Mouse (Mus musculus) CH12.LX (cell line): ENCODE results near the gene Ldlrad3. TPM values are rescaled to one million over a fixed set of nuclear protein-coding genes. Genes with fewer than 3 reads are reported as not detected.

Experiments
- DNase-seq: peaks from one replicate; pipeline ENCODE4 v3.0.0-alpha.2; 2013; ENCODE audit errors: extremely low read depth
- H3K27ac ChIP-seq: 2 replicates; pipeline ENCODE4 v1.5.1; 2012; ENCODE audit warnings: low read depth, mild to moderate bottlenecking, control low read depth, moderate library complexity; ENCODE audit not compliant: insufficient read depth
- H3K27me3 ChIP-seq: replicated peaks from 2 replicates; pipeline ENCODE3; 2012; ENCODE audit warnings: inconsistent platforms
- H3K36me3 ChIP-seq, 2 experiments: replicated peaks in 1 of 2; 2 replicates each; pipeline versions ENCODE3 to v1.6.1; 2012; ENCODE audit warnings: inconsistent platforms in 1 of 2, low read length in 1 of 2, mild to moderate bottlenecking in 1 of 2, mixed read lengths in 1 of 2, moderate library complexity in 1 of 2; ENCODE audit not compliant: control insufficient read depth in 1 of 2, insufficient read depth in 1 of 2
- H3K4me1 ChIP-seq, 2 experiments: 2 replicates each; pipeline ENCODE4 v1.6.1; 2012; ENCODE audit warnings: inconsistent platforms in 1 of 2, moderate library complexity in 1 of 2; ENCODE audit not compliant: insufficient read depth in 2 of 2, control insufficient read depth in 1 of 2
- H3K4me2 ChIP-seq: 2 replicates; pipeline ENCODE4 v1.6.1; 2012; ENCODE audit warnings: low read depth, mild to moderate bottlenecking, control low read depth; ENCODE audit not compliant: poor library complexity, insufficient read depth, severe bottlenecking
- H3K4me3 ChIP-seq, 3 experiments: fragments of 150-350 bp in 1 of 3; sonication (generic) in 1 of 3; replicated peaks in 1 of 3; 2 replicates each; pipeline versions ENCODE3 to v1.5.1; 2011 to 2012; ENCODE audit warnings: low read depth in 2 of 3, low read length in 2 of 3, mild to moderate bottlenecking in 2 of 3, moderate library complexity in 2 of 3, control low read depth in 1 of 3, improper control_type of control experiment in 1 of 3, inconsistent platforms in 1 of 3, mixed read lengths in 1 of 3; ENCODE audit not compliant: poor library complexity in 1 of 3
- H3K79me2 ChIP-seq: replicated peaks from 2 replicates; pipeline ENCODE4 v1.6.1; 2012; ENCODE audit warnings: mild to moderate bottlenecking, moderate library complexity; ENCODE audit not compliant: control insufficient read depth, poor library complexity, insufficient read depth, severe bottlenecking; ENCODE audit errors: extremely low read depth
- H3K9ac ChIP-seq: 2 replicates; pipeline ENCODE4 v1.6.1; 2012; ENCODE audit warnings: low read depth, mild to moderate bottlenecking, control low read depth, moderate library complexity; ENCODE audit not compliant: insufficient read depth
- H3K9me3 ChIP-seq: replicated peaks from 2 replicates; pipeline ENCODE3; 2012; ENCODE audit warnings: low read length, inconsistent platforms, mixed read lengths
- CHD1 ChIP-seq: IDR thresholded peaks from 2 replicates; pipeline ENCODE4 v1.6.1; 2012; ENCODE audit warnings: low read depth, low read length, improper control_type of control experiment, inconsistent platforms
- E2F4 ChIP-seq: IDR thresholded peaks from 2 replicates; pipeline ENCODE4 v1.6.1; 2011; ENCODE audit warnings: low read depth, low read length, improper control_type of control experiment; ENCODE audit not compliant: insufficient replicate concordance
- ELF1 ChIP-seq: IDR thresholded peaks from 2 replicates; pipeline ENCODE4 v1.6.1; 2014; ENCODE audit warnings: low read depth, mild to moderate bottlenecking, inconsistent platforms, low read length, improper control_type of control experiment
- EP300 ChIP-seq: IDR thresholded peaks from 2 replicates; pipeline ENCODE4 v1.6.1; 2011; ENCODE audit warnings: low read length, improper control_type of control experiment
- GABPA ChIP-seq: IDR thresholded peaks from 2 replicates; pipeline ENCODE4 v1.6.1; 2012; ENCODE audit warnings: low read depth, low read length, improper control_type of control experiment, inconsistent platforms; ENCODE audit not compliant: insufficient replicate concordance
- IRF4 ChIP-seq: IDR thresholded peaks from 2 replicates; pipeline ENCODE4 v1.6.1; 2014; ENCODE audit warnings: low read depth, mild to moderate bottlenecking, inconsistent platforms, low read length, improper control_type of control experiment
- JUN ChIP-seq: IDR thresholded peaks from 2 replicates; pipeline ENCODE4 v1.6.1; 2011; ENCODE audit warnings: low read depth, mild to moderate bottlenecking, low read length, improper control_type of control experiment, moderate library complexity; ENCODE audit not compliant: insufficient read depth
- JUND ChIP-seq: conservative IDR thresholded peaks from 2 replicates; pipeline ENCODE4 v1.6.1; 2011; ENCODE audit warnings: low read depth, low read length, improper control_type of control experiment
- KAT2A ChIP-seq: IDR thresholded peaks from 2 replicates; pipeline ENCODE4 v1.6.1; 2012; ENCODE audit warnings: low read length, improper control_type of control experiment, inconsistent platforms; ENCODE audit not compliant: insufficient replicate concordance
- MAZ ChIP-seq: IDR thresholded peaks from 2 replicates; pipeline ENCODE4 v1.6.1; 2012; ENCODE audit warnings: low read depth, mild to moderate bottlenecking, inconsistent platforms, low read length, improper control_type of control experiment, moderate library complexity
- MXI1 ChIP-seq: IDR thresholded peaks from 2 replicates; pipeline ENCODE4 v1.6.1; 2011; ENCODE audit warnings: mild to moderate bottlenecking, low read depth, low read length, improper control_type of control experiment
- MYC ChIP-seq: IDR thresholded peaks from 2 replicates; pipeline ENCODE4 v1.6.1; 2011; ENCODE audit warnings: low read depth, mild to moderate bottlenecking, improper control_type of control experiment, low read length
- NRF1 ChIP-seq: IDR thresholded peaks from 2 replicates; pipeline ENCODE4 v1.6.1; 2014; ENCODE audit warnings: low read depth, mild to moderate bottlenecking, inconsistent platforms, low read length, improper control_type of control experiment, moderate library complexity
- PAX5 ChIP-seq: IDR thresholded peaks from 2 replicates; pipeline ENCODE4 v1.6.1; 2012; ENCODE audit warnings: low read length, inconsistent platforms, mixed read lengths
- POLR2AphosphoS2 ChIP-seq: IDR thresholded peaks from 2 replicates; pipeline ENCODE4 v1.6.1; 2011; ENCODE audit warnings: low read depth, low read length, improper control_type of control experiment
- SMC3 ChIP-seq: IDR thresholded peaks from 2 replicates; pipeline ENCODE4 v1.6.1; 2011; ENCODE audit warnings: low read depth, low read length, improper control_type of control experiment
- TBP ChIP-seq: conservative IDR thresholded peaks from 2 replicates; pipeline ENCODE4 v1.6.1; 2011; ENCODE audit warnings: low read depth, low read length, improper control_type of control experiment
- TCF12 ChIP-seq: IDR thresholded peaks from 2 replicates; pipeline ENCODE4 v1.6.1; 2014; ENCODE audit warnings: low read depth, mild to moderate bottlenecking, inconsistent platforms, low read length, improper control_type of control experiment
- USF1 ChIP-seq: IDR thresholded peaks from 2 replicates; pipeline ENCODE4 v1.6.1; 2014; ENCODE audit warnings: low read depth, mild to moderate bottlenecking, inconsistent platforms, low read length, improper control_type of control experiment
- ZC3H11A ChIP-seq: IDR thresholded peaks from 2 replicates; pipeline ENCODE4 v1.6.1; 2012; ENCODE audit warnings: low read depth, mild to moderate bottlenecking, inconsistent platforms, low read length, improper control_type of control experiment
- ZNF384 ChIP-seq: IDR thresholded peaks from 2 replicates; pipeline ENCODE4 v1.6.1; 2012; ENCODE audit warnings: low read depth, low read length, improper control_type of control experiment, inconsistent platforms
- dilution Hi-C: fragments of 300-500 bp; cut with MboI; formaldehyde crosslinking; loops from 2 replicates; pipeline ENCODE4 v1.14.3; 2020; ENCODE audit warnings: low sequenced_read_pairs; ENCODE audit not compliant: extremely low pct_unique_long_range_greater_than_20kb, extremely low pct_ligation_motif_present
- in situ Hi-C: fragments of 300-500 bp; cut with MboI; formaldehyde crosslinking; loops from 3 replicates; pipeline ENCODE4 v1.14.3; 2019; ENCODE audit warnings: low sequenced_read_pairs, low pct_ligation_motif_present, low pct_unique_long_range_greater_than_20kb, mixed read lengths
- polyA plus RNA-seq: library from polyadenylated mRNA; unstranded; fragments of >175 nt; gene quantifications from 2 replicates; pipeline ENCODE4 v1.2.1, GENCODE M21; 2012; ENCODE audit warnings: low read depth; ENCODE audit not compliant: insufficient read length
- total RNA-seq, 2 experiments: library from RNA; depleted of rRNA; stranded (reverse); fragments of 300-350 nt in 1 of 2; fragments of >200 nt in 1 of 2; gene quantifications; 2 replicates each; pipeline ENCODE4 v1.2.3; 2012 to 2014

Ldlrad3 gene
- total and polyA plus RNA-seq, 3 experiments, result 0.30 to 2.7 (median 2.1) TPM

DNA sequence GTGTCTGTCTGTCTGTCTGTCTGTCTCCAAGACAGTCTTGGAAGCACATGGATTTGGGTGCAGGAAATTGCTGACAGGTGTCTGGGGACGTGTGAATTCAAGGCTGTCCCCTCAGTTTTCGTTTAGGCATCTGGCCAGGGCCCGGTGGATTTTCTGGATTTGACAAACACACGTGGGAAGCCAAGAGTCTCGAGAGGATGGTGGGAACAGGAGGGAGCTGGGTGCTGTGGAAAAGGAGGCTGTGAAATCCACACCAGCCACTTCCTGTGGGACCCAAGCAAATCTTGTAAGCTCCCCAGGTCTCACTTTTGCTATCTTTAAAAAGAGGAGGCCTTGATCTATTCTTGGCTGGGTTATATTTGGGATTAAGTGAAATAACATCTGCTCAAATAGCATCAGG, 42.1 kb upstream of the Ldlrad3 start:
- no peak overlapping the region for H3K4me2 ChIP-seq
- H3K27me3 ChIP-seq, result no peaks in the 10 kb centered on the region
- H3K79me2 ChIP-seq, result no peaks in the 10 kb centered on the region
- TF ChIP-seq ZC3H11A, result no peak
- no peak for TF ChIP-seq ZNF384
- TF ChIP-seq EP300, result no peak
- TF ChIP-seq KAT2A, result no peak
- TF ChIP-seq NRF1, result no peak
- TF ChIP-seq TBP, result no peak
- no peak for TF ChIP-seq GABPA
- TF ChIP-seq PAX5, result no peak
- no peak for TF ChIP-seq CHD1
- TF ChIP-seq SMC3, result no peak
- no peak for TF ChIP-seq MAZ
- no peak for TF ChIP-seq JUN
- no peak for TF ChIP-seq USF1
- no peak for TF ChIP-seq E2F4
- no peak for TF ChIP-seq MXI1
- TF ChIP-seq TCF12, result no peak
- no peak for TF ChIP-seq POLR2AphosphoS2
- TF ChIP-seq ELF1, result no peak
- no peak for TF ChIP-seq IRF4
- H3K4me3 ChIP-seq, result no peak overlapping the region
- peaks cover 0 to 4% of the 10 kb centered on the region in 2 experiments; a peak in 1 of 4 replicates for H3K4me1 ChIP-seq
- no peak overlapping the region for H3K9ac ChIP-seq
- in situ Hi-C loops (no loop called here), dilution Hi-C loops (no loop called here)
- no peak for DNase-seq
- H3K9me3 ChIP-seq, result no peaks in the 10 kb centered on the region
- no peak overlapping the region for H3K27ac ChIP-seq
- no peaks in the 10 kb centered on the region for H3K36me3 ChIP-seq

DNA sequence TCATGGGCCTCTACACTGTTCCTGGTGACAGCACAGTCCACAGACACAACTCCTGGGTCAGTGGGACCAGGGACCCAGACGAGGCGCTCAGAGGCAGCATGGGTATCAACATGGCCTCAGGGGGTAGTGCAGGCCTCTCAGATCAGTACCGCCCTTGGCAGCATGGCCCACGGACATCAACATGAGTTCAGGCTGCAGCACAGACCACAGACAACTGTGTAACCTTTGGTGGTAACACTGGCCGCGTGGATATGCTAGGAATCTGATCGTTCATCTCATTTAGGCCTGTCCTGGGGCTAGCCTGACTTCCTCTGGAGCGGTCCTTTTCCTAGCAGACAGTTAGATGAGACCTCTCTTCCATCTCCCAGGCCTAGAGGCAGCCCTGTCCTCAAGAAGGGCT, 41.7 kb upstream of the Ldlrad3 start:
- dilution Hi-C loops (no loop called here), in situ Hi-C loops (no loop called here)
- TF ChIP-seq MYC (no peak), JUND (no peak), SMC3 (no peak), MAZ (no peak), ZNF384 (no peak)
- Histone ChIP-seq H3K4me2 (no peak overlapping the region), H3K9me3 (no peaks in the 10 kb centered on the region), H3K36me3 (no peaks in the 10 kb centered on the region), H3K4me1 (peaks cover 4% of the 10 kb centered on the region in 2 experiments; a peak in 3 of 4 replicates), H3K9ac (no peak overlapping the region), H3K27me3 (no peaks in the 10 kb centered on the region), H3K27ac (no peak overlapping the region), H3K4me3 (no peak overlapping the region), H3K79me2 (no peaks in the 10 kb centered on the region)
- no peak for DNase-seq
